In genomic region chr13:56513595-56513994, GRCm38 (mm10) we compare ENCODE assay signal across 26 mouse cellular contexts. TPM values are rescaled to one million over a fixed set of nuclear protein-coding genes. Genes with fewer than 3 reads are reported as not detected.
"Had no signal": no experiment of that assay in that cellular context is flagged by ENCODE, and none has a peak within 500 bp of the region (broad histone marks: within the 10 kb centered on the region; RNA-seq: fewer than 3 reads in every experiment).

No protein-coding gene starts in this region.

- H3K4me2 ChIP-seq: liver, embryonic 12.5 days; midbrain, embryonic 11.5 days; midbrain, embryonic 13.5 days; midbrain, embryonic 15.5 days; neural tube, embryonic 12.5 days; stomach, embryonic 15.5 days had no signal

- DNase-seq: lung, adult 2 months; lung, postnatal 14 days; lung, postnatal 4 days; right cerebral cortex, postnatal 14 days; thymus, adult 2 months; thymus, postnatal 25 days; thymus, postnatal 4 days had no signal

- H3K9me3 ChIP-seq: liver, embryonic 12.5 days; midbrain, embryonic 13.5 days; midbrain, embryonic 15.5 days; neural tube, embryonic 12.5 days; stomach, embryonic 15.5 days had no signal

- H3K27me3 ChIP-seq: liver, embryonic 12.5 days; midbrain, embryonic 13.5 days; midbrain, embryonic 15.5 days; neural tube, embryonic 12.5 days; stomach, embryonic 15.5 days had no signal

- H3K4me1 ChIP-seq: liver, embryonic 12.5 days; neural tube, embryonic 12.5 days; stomach, embryonic 15.5 days had no signal

- H3K27ac ChIP-seq: liver, embryonic 12.5 days; liver, embryonic 14.5 days; midbrain, embryonic 13.5 days; midbrain, embryonic 15.5 days; neural tube, embryonic 12.5 days; stomach, embryonic 15.5 days; stomach, postnatal 0 days had no signal

- ATAC-seq: liver, embryonic 12.5 days; midbrain, embryonic 13.5 days; midbrain, embryonic 15.5 days had no signal

- H3K4me3 ChIP-seq: liver, embryonic 12.5 days; midbrain, embryonic 13.5 days; midbrain, embryonic 15.5 days; neural tube, embryonic 12.5 days; stomach, embryonic 15.5 days had no signal

- H3K9ac ChIP-seq: liver, embryonic 12.5 days; liver, embryonic 14.5 days; midbrain, embryonic 13.5 days; midbrain, embryonic 15.5 days; neural tube, embryonic 12.5 days; stomach, embryonic 15.5 days had no signal

- H3K36me3 ChIP-seq: liver, embryonic 12.5 days; midbrain, embryonic 13.5 days; midbrain, embryonic 15.5 days; neural tube, embryonic 12.5 days; stomach, embryonic 15.5 days had no signal

RNA-seq across cellular contexts. Expression of gene Fbxl21, which starts 8.7 kb away (rescaled TPM):
- total RNA-seq: megakaryocyte, adult 5-6 weeks; megakaryocyte-erythroid progenitor cell, adult 5-6 weeks had no signal

RNA-seq across cellular contexts. Expression of gene Il9, which starts 31.5 kb away (rescaled TPM):
- total RNA-seq: megakaryocyte, adult 5-6 weeks; megakaryocyte-erythroid progenitor cell, adult 5-6 weeks; midbrain, postnatal 0 days; monocyte, adult 5-6 weeks; neutrophil, adult 5-6 weeks had no signal
- polyA plus RNA-seq: liver, embryonic 12.5 days; liver, embryonic 14.5 days; liver, embryonic 16.5 days; lung, adult 2 months; lung, embryonic 16.5 days; midbrain, embryonic 11.5 days; midbrain, embryonic 13.5 days; midbrain, embryonic 15.5 days; midbrain, postnatal 0 days; neural tube, embryonic 12.5 days; neural tube, embryonic 14.5 days; spleen, adult 2 months; stomach, embryonic 15.5 days; stomach, postnatal 0 days; urinary bladder, adult 2 months had no signal

RNA-seq across cellular contexts. Expression of gene Lect2, which starts 34.7 kb away (rescaled TPM):
- total RNA-seq: megakaryocyte, adult 5-6 weeks; megakaryocyte-erythroid progenitor cell, adult 5-6 weeks; midbrain, postnatal 0 days; monocyte, adult 5-6 weeks; neutrophil, adult 5-6 weeks had no signal
- polyA plus RNA-seq: lung, adult 2 months; lung, embryonic 16.5 days; midbrain, embryonic 11.5 days; midbrain, embryonic 13.5 days; midbrain, embryonic 15.5 days; midbrain, postnatal 0 days; neural tube, embryonic 12.5 days; neural tube, embryonic 14.5 days; spleen, adult 2 months; testis, adult 2 months; thymus, adult 2 months; urinary bladder, adult 2 months had no signal
